Mouse (Mus musculus) lung, embryonic 14.5 days (tissue): ENCODE results near the gene Galnt17. TPM values are rescaled to one million over a fixed set of nuclear protein-coding genes. Genes with fewer than 3 reads are reported as not detected.

Experiments used
- ATAC-seq: fragments of 200-750 bp; cut with Nextera tagmentation; 2 replicates; pipeline ENCODE4 v1.8.0; 2017; ENCODE audit warnings: mild to moderate bottlenecking, moderate TSS enrichment, moderate library complexity; ENCODE audit not compliant: insufficient read depth
- DNase-seq: peaks from one replicate; pipeline ENCODE4 v3.0.0-alpha.2; 2015
- H3K27ac ChIP-seq: fragments of 300-500 bp; sonication (generic); 2 replicates; pipeline ENCODE4 v1.5.1; 2014; ENCODE audit warnings: low read depth, mild to moderate bottlenecking, moderate library complexity
- H3K27me3 ChIP-seq: fragments of 300-500 bp; sonication (generic); 2 replicates; pipeline ENCODE4 v1.6.1; 2014; ENCODE audit warnings: low read length, control low read depth; ENCODE audit not compliant: insufficient read depth
- H3K36me3 ChIP-seq: fragments of 300-500 bp; sonication (generic); 2 replicates; pipeline ENCODE4 v1.6.1; 2014; ENCODE audit warnings: control low read depth; ENCODE audit not compliant: insufficient read depth
- H3K4me1 ChIP-seq: fragments of 300-500 bp; sonication (generic); 2 replicates; pipeline ENCODE4 v1.6.1; 2014; ENCODE audit warnings: antibody characterized with exemption, control low read depth; ENCODE audit not compliant: insufficient read depth
- H3K4me2 ChIP-seq: fragments of 300-500 bp; sonication (generic); 2 replicates; pipeline ENCODE4 v1.6.1; 2014; ENCODE audit warnings: mild to moderate bottlenecking
- H3K4me3 ChIP-seq: fragments of 300-500 bp; sonication (generic); 2 replicates; pipeline ENCODE4 v1.5.1; 2014; ENCODE audit warnings: low read depth, low read length
- H3K9ac ChIP-seq: fragments of 300-500 bp; sonication (generic); 2 replicates; pipeline ENCODE4 v1.6.1; 2014
- H3K9me3 ChIP-seq: fragments of 300-500 bp; sonication (generic); 2 replicates; pipeline ENCODE4 v1.6.1; 2016; ENCODE audit warnings: low read depth, low read length, control low read depth
- CTCF ChIP-seq: IDR thresholded peaks from 2 replicates; pipeline ENCODE4 v1.5.1; 2016; ENCODE audit warnings: antibody characterized with exemption, low read depth
- WGBS: fragments of 180-500 bp; shearing (Covaris S2); extraction: QIAGEN DNeasy Blood & Tissue Kit; methylation state at CpG from one replicate; pipeline ENCODE4 v1.1.7; 2014; 5-methylcytosine and 5-hydroxymethylcytosine counted together
- polyA plus RNA-seq: library from polyadenylated mRNA; unstranded; fragments of >200 nt; fragmentation: Nextera tagmentation; extraction: Ambion mirVana; gene quantifications from 2 replicates; pipeline ENCODE4 v1.2.1, GENCODE M21; 2014

Gene Galnt17
- polyA plus RNA-seq, 1 experiment from 2014 or later, result 1.2 TPM

DNA sequence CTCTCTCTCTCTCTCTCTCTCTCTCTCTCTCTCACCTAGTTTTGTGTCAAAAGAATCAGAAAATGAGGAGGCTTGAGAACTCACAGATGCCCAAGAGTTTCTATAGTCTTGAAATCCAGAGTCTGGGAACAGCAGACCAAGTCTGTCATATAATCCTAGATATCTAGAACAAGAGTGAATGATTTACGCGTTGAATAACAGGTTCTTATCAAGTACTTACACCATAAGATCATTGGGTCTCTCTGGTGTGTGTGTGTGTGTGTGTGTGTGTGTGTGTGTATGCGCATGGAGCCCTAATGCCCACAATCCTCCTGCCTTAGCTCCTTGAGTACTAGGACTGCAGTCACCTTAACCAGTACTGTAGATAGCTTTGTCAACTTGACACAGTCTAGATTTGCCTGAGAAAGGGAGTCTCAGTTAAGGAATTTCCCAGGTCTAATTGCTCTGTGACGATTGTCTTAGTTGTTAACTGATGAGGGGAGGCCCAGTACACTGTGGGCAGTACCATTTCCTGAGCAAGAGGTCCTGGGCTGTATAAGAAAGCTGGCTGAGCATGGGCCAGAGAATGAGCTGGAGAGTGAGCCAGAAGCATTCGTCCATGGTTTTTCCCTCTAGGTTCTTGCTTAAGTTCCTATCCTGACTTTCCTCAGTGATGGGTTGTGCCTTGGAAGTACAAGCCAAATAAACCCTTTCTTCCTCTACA lies 268.5 kb downstream of the Galnt17 start:
- H3K4me2 ChIP-seq, result no peak overlapping the region
- H3K9ac ChIP-seq, result no peak overlapping the region
- WGBS, result 73% methylated on average over 5 of the region's 5 CpGs
- H3K36me3 ChIP-seq, result no peaks in the 10 kb centered on the region
- no peak for TF ChIP-seq CTCF
- ATAC-seq (no peak), DNase-seq (no peak)
- no peaks in the 10 kb centered on the region for H3K9me3 ChIP-seq
- H3K4me3 ChIP-seq, result no peak overlapping the region
- no peak overlapping the region for H3K27ac ChIP-seq
- H3K27me3 ChIP-seq, result no peaks in the 10 kb centered on the region
- H3K4me1 ChIP-seq, result no peaks in the 10 kb centered on the region

DNA sequence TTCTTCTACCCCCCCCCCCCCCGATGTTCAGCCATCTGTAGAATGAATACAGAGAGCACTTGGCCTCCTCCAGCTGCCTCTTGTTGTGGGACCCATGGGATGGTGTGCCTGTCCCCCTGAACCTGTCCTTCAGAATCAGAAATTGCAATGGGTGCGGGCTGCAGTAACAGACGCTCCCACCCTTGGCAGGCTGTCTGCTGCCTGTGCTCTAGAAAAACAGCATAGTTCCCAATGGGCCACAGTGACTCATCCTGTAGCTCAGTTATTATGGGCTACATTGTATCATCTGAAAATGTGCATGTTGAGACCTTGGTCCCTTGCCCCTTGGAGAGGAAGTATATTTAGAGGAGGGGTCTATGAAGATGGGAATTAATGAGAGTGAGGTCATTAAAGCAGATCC lies 283.8 kb downstream of the Galnt17 start:
- Histone ChIP-seq H3K27me3 (no peaks in the 10 kb centered on the region), H3K4me3 (no peak overlapping the region), H3K27ac (no peak overlapping the region), H3K9ac (no peak overlapping the region), H3K9me3 (no peaks in the 10 kb centered on the region), H3K4me2 (no peak overlapping the region), H3K4me1 (no peaks in the 10 kb centered on the region), H3K36me3 (no peaks in the 10 kb centered on the region)
- no peak for ATAC-seq
- DNase-seq, result no peak
- 88% methylated on average over 3 of the region's 3 CpGs for WGBS
- TF ChIP-seq CTCF, result no peak

DNA sequence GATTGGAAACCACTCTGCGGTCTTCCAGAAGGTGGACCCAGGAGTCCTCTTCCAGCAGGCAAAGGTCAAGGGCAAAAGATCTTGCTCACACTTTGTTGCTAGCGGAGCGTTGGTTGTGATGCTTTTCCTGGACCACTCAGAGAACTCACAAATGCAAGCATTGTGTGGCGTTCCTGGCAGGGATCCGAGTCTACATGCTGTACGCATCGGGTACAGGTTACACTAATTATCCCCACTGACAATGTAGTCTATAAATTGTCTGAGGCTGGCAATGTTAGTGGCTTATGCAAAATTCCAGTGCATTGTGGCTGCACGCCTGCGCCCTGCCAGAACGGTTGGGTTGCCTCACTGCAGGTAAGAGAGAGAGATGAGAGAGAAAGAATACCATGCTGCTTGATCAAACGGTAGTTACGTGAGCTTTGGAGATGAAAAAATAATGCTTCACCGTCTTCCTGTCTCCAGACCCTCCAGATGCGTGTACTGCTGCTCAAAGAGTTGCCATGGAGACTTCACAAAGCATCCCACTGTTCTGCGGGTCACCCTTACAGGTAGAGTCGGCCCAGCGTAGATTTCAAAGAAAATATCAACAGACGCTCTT lies 285.8 kb downstream of the Galnt17 start:
- ATAC-seq, result no peak
- no peak for TF ChIP-seq CTCF
- DNase-seq, result no peak
- no peak overlapping the region for H3K27ac ChIP-seq
- no peak overlapping the region for H3K4me3 ChIP-seq
- no peak overlapping the region for H3K9ac ChIP-seq
- H3K4me1 ChIP-seq, result no peaks in the 10 kb centered on the region
- no peaks in the 10 kb centered on the region for H3K27me3 ChIP-seq
- H3K9me3 ChIP-seq, result no peaks in the 10 kb centered on the region
- no peaks in the 10 kb centered on the region for H3K36me3 ChIP-seq
- no peak overlapping the region for H3K4me2 ChIP-seq
- 72% methylated on average over 18 of the region's 18 CpGs for WGBS

DNA sequence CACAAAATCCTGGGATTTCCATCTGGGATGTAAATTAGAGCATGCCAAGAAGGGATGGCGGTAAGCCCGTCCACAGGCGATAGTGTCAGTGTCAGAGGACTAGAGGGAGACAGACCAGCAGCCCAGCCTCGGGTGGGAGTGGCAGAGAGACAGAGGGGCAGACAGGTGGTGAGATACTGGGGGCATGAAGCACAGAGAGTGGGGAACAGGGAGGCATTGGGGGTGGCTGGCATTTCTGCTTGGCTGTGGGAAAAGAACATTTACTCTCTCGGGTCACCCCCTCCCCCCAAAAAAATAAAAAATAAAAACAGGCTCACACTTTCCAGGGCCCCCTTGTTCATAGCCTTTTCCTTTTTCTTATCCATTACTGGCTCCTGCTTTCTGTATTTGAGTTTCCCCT lies 287.4 kb downstream of the Galnt17 start:
- Histone ChIP-seq H3K4me1 (no peaks in the 10 kb centered on the region), H3K36me3 (no peaks in the 10 kb centered on the region), H3K9me3 (no peaks in the 10 kb centered on the region), H3K4me2 (no peak overlapping the region), H3K4me3 (no peak overlapping the region), H3K9ac (no peak overlapping the region), H3K27ac (no peak overlapping the region), H3K27me3 (no peaks in the 10 kb centered on the region)
- ATAC-seq (no peak), DNase-seq (no peak)
- no peak for TF ChIP-seq CTCF
- 73% methylated on average over 5 of the region's 5 CpGs for WGBS

DNA sequence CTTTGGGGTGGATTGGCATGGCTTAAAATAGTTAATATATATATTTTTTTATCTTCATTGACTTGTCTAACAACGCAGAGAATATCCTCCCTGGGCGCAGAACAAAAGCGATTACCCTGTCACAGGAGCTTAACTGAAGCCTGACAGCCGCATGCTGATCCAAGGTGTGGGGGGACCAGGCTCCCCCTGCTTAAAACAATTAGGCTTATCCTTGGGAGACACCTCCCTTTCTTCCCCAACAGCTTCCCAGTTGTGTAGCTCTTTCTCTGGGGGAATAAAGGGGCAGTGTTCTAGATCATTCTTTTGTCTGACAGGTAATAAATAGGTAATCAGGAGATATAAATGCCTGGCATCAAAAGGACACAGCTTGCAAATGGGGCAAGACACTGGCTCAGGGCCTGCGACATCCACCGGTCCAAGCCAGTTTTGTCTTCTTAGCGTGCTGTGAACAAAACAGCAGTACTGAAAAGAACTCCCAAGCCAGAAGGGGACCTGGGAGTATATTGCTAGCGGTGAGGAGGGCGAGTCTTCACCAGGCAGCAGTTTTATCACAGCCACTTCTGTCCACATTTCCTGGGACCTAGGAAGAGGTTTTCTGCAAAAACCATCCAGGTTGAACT lies 288.8 kb downstream of the Galnt17 start:
- 62% methylated on average over 9 of the region's 9 CpGs for WGBS
- Histone ChIP-seq H3K9me3 (no peaks in the 10 kb centered on the region), H3K4me2 (no peak overlapping the region), H3K4me1 (no peaks in the 10 kb centered on the region), H3K27me3 (no peaks in the 10 kb centered on the region), H3K27ac (no peak overlapping the region), H3K9ac (no peak overlapping the region), H3K36me3 (no peaks in the 10 kb centered on the region), H3K4me3 (no peak overlapping the region)
- ATAC-seq, result no peak
- TF ChIP-seq CTCF, result no peak
- no peak for DNase-seq

DNA sequence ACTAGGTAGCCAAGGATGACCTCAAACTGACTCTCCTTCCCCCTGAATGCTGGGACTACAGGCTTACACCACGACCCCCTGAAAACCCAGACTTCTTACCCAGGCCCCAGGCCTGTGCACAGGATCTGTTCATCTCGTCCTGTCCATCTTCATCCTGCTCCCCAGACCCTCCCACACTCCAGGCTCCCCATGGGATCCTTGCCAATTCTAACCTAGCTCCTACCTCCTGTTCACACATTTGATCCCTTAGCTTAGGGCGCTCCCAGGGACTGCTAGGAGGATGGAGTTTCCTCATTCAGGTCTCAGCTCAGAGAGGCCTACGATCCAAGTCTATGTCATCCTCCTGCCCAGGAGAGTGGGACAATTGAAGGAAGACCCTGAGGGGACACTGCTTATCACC lies 292.2 kb downstream of the Galnt17 start:
- WGBS, result 77% methylated on average over 4 of the region's 4 CpGs
- Histone ChIP-seq H3K9me3 (no peaks in the 10 kb centered on the region), H3K27ac (no peak overlapping the region), H3K4me3 (no peak overlapping the region), H3K27me3 (no peaks in the 10 kb centered on the region), H3K36me3 (no peaks in the 10 kb centered on the region), H3K4me2 (no peak overlapping the region), H3K4me1 (no peaks in the 10 kb centered on the region), H3K9ac (no peak overlapping the region)
- no peak for ATAC-seq
- TF ChIP-seq CTCF, result no peak
- no peak for DNase-seq

DNA sequence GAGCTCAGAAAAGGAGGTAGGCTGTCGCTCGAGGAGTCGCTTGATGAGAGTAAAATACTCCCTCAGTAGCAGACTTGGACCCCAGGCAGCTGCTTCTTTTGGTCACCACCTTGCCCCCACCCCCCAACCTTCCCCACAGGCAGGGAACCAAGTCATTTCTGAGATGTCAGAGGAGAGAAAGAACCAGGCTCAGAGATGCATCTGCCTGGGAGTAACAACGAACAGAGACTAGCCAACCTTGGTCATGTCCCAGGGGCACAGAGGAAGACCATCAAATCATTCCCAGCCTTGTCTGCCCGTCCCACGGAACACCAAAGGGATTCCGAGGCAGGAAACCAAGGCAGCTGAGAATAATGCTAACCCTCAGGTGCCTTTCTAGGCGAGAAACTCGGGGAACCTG lies 293.0 kb downstream of the Galnt17 start:
- H3K4me1 ChIP-seq, result no peaks in the 10 kb centered on the region
- no peaks in the 10 kb centered on the region for H3K27me3 ChIP-seq
- DNase-seq, result no peak
- ATAC-seq, result no peak
- no peaks in the 10 kb centered on the region for H3K36me3 ChIP-seq
- 66% methylated on average over 9 of the region's 9 CpGs for whole genome bisulfite sequencing
- no peaks in the 10 kb centered on the region for H3K9me3 ChIP-seq
- H3K27ac ChIP-seq, result no peak overlapping the region
- TF ChIP-seq CTCF, result no peak
- no peak overlapping the region for H3K4me3 ChIP-seq
- H3K4me2 ChIP-seq, result no peak overlapping the region
- H3K9ac ChIP-seq, result no peak overlapping the region
